Mouse (Mus musculus): ENCODE measurements around the gene Stkld1.

The Stkld1 gene

DNA sequence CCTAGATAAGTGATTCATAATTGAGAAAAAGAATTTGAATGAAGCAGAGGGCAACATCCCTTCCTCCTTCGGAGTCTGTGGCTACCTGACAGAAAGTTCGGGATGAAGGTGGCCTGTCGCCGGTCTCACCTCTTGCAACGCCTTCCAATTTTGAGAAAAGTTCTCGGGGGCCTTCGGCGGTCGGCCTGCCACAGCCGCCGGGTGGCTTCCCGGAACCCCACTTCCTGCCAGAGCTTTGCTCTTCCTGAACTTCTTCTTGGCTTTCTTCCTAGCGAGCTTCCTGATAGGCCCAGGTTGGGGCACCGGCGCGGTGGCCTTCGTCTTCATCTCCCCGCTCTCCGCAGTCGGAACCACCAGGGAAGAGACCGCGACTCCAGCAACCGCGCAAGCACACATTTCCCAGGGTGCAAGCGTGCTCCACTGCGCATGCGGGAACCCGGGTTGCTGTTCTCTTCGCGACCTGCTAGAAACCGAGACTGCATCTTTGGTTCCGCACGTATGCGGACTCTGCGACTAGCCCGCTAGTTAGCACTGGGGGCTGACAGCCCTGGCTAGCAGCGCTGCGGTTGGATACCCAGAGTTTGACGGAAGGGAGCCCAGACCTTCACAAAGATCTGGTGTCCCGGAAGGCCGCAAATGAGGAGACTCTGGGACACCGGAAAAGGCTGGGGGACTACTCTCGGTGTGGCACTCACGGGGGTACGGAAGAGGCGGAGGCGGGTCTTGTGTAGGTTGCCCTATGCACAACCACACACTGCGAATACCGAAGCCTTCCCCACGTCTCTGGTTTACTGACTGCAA lies 30.3 kb downstream of the Stkld1 start, which contains the start of gene Rexo4:
TSS of gene Rexo4 (minus strand) at position 464 of the 801 bp plus-strand sequence.
- in situ Hi-C loops (cut with MboI, MseI), result loop anchor here (5.0 kb wide), 1 partner anchor 43 kb away; the partner anchor contains the start of gene Cacfd1

DNA sequence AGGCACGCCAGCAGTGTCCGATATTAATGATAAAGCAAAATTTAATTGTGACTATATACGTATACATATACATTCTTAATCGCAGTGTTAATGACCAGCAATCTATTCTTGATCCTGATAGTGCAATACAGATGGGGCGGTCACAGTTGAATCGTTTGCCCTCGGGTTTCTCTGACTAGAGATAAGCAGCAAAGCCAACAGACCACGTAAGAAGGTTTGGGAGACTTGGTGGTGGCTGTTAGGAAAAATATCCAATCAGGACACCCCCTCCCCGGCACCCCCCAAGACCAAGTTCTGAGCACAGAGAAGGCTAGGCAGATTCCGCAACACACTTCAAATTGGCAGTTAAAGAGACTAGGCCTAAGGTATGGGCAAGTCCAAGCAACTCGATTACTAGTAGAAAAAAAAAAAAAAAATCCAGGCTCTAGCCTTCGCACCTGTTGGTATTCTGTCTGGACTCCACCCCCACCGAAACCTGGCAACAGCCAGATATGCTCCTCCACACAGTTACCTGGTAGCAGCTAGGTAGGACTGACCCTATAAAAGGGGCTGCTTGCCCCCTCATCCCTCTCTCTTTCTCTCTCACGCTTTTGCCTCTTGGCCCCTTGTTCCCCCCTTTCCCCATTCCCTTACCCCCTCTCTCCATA lies 31.0 kb downstream of the Stkld1 start:
- in situ Hi-C loops (cut with MboI, MseI), result loop anchor here (5.0 kb wide), 1 partner anchor 42 kb away; the partner anchor contains the start of gene Cacfd1

DNA sequence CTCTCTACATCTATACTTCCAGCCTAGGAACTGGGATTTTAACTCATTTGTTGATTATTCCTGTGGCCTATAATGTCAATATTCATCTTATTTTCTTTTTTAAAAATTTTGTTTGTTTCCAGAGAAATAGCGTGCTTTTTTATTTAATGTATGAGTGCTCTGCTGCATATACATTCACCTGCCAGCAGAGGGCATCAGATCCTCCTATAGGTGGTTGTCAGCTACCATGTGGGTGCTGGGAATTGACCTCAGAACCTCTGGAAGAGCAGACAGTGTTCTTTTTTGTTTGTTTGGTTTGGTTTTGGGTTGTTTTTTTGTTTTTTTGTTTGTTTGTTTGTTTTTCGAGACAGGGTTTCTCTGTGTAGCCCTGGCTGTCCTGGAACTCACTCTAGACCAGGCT lies 33.4 kb downstream of the Stkld1 start:
- in situ Hi-C loops (cut with MboI, MseI), result no loop called here

DNA sequence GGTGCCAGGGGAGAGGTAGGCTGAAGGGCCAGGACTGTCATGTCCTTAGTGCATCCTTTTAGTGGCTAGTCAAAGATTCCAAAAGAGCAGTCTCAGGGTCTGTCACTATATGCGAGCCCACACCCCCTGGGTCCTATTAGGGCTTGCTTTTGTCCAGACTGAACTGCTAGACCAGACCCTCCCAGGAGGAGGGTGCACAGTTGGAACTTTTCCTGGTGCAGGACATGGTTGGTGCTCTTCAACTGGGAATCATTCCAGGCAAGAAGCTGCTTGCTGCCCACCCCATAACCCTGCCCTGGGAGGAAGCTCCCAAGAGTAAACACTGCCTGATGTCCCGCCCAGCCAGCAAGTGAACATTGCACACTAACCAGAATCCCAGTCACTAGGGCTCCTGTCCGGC lies 39.3 kb downstream of the Stkld1 start, which contains the start of gene Adamts13:
TSS of gene Adamts13 (plus strand) at position 301 of the 400 bp plus-strand sequence.
- in situ Hi-C loops (cut with MboI, MseI), result loop anchor here (10.0 kb wide), 1 partner anchor 1272 kb away; no protein-coding TSS in a partner anchor

GRCm38 (mm10) chr2:26973960-26974359 lies 40.1 kb downstream of the Stkld1 start:
- in situ Hi-C loops (cut with MboI, MseI), result loop anchor here (10.0 kb wide), 1 partner anchor 1271 kb away; no protein-coding TSS in a partner anchor

DNA sequence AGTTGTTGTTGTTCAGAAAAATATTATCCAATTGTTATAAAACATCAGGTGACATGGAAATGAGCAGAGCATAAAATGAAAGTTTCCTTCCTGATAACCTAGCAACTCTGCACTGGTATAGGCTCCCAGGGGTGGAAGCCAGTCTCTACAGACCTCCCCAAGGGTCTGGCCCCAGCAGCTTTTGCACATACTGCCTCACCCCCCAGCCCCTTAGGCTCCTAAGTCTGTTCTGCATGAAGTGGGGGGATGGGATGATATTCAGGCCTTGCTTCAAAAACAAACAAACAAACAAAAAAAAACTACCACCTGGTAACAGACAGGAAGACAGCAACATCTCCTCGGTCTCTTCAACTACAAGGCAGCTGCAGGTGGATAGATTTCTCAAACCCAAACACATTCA lies 46.5 kb downstream of the Stkld1 start:
- in situ Hi-C loops (cut with MboI, MseI), result no loop called here

GRCm38 (mm10) chr2:26984179-26984578 lies 50.3 kb downstream of the Stkld1 start:
- in situ Hi-C loops (cut with MboI, MseI), result no loop called here

DNA sequence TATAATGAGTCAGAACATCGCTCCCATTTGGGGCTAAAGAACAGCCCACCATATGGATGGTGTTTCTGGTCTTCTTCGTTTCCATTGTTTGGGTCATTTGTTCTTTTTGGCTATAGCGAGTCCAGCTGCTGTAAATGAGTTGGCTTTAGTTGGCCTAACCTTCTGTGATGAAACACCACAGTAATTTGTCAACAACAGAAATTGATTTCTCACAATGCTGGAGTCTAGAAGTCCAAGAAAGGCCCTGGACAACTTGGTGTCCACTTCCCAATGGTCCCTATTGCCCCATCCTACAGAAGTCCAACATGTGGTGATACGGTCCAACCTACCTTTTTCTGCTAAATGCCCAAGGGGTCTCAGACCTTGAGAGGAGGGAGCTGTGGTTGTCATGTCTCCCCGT lies 50.8 kb downstream of the Stkld1 start:
- in situ Hi-C loops (cut with MboI, MseI), result loop anchor here (5.0 kb wide), 1 partner anchor 53 kb away; no protein-coding TSS in a partner anchor

DNA sequence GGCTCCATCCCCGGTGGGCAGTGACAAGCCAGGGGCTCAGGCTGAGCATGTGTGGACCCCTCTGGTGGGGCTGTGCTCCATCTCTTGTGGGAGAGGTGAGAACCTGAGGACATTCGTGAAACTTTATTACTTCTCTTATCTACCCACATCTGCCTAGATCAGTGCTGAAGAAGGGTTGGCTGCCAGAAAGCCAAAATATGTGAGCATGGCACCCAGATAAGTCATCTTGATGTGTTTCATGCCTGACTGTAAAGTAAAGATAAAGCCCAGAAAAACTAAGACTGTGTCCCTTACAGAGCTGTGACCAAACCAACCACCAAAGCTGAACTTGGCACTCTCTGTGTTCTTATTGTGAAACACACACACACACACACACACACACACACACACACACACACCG lies 60.1 kb downstream of the Stkld1 start:
- in situ Hi-C loops (cut with MboI, MseI), result no loop called here

DNA sequence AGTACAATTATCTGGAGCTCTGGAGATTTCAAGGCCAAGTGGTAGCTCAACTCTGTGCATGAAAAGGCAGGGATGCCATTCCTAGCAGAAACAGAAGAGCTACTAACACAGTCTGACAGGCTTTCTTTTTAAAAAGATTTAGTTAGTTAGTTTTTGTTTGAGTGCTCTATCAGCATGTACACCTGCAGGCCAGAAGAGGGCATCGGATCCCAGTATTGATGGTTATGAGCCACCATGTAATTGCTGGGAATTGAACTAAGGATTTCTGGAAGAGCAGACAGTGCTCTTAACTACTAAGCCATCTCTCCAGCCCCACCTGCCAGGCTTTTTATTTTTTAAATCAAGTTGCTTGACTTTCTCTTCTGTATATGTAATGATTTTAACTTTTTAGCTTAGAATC lies 63.7 kb downstream of the Stkld1 start:
- in situ Hi-C loops (cut with MboI, MseI), result no loop called here

DNA sequence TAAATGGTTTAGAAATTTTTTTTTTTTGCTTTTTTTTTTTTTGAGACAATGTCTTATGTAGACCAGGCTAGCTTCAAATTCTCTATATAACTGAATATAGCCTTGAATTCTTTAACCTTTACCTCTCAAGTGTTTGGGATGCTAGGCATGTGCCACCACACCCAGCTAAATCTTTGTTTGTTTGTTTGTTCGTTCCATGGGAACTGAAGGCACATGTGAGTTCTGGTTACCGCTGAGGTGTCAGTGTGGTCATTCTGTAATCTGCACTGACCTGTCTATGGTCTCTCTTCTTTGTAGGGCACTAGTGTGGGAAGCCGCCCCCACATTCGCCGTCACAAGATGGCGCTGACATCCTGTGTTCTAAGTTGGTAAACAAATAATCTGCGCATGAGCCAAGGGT lies 64.1 kb downstream of the Stkld1 start:
- in situ Hi-C loops (cut with MboI, MseI), result no loop called here
